Mouse (Mus musculus) cerebellum, adult 11-12 months (tissue): Measurements from ENCODE around the gene Fam83b.

Experiments
- DNase-seq: peaks from one replicate; pipeline ENCODE4 v3.0.0; 2022

The Fam83b gene

GRCm38 (mm10) chr9:76518665-76519064 is 48.3 kb downstream of the Fam83b start:
- DNase-seq, result no peak

- DNase-seq, result no peak
These were observed 61.3 kb downstream of the Fam83b start for GRCm38 (mm10) chr9:76505650-76506049.

GRCm38 (mm10) chr9:76489737-76490136 is 77.2 kb downstream of the Fam83b start:
- DNase-seq, result no peak

- DNase-seq, result no peak
These were observed 86.8 kb downstream of the Fam83b start for GRCm38 (mm10) chr9:76480088-76480487.

- no peak for DNase-seq
These were observed 97.4 kb downstream of the Fam83b start for GRCm38 (mm10) chr9:76469500-76469899.

GRCm38 (mm10) chr9:76461547-76461946 is 105.4 kb downstream of the Fam83b start:
- DNase-seq, result no peak

GRCm38 (mm10) chr9:76455703-76456102 is 111.2 kb downstream of the Fam83b start:
- DNase-seq, result no peak
